Mouse (Mus musculus) E14TG2a.4 (cell line): ENCODE measurements around the gene Dntt.

Experiments used
- CTCF ChIP-seq: conservative IDR thresholded peaks from 2 replicates; pipeline ENCODE4 v1.5.1; 2014; ENCODE audit warnings: low read length
- NANOG ChIP-seq: IDR thresholded peaks from 2 replicates; pipeline ENCODE4 v1.6.1; 2014; ENCODE audit warnings: borderline replicate concordance, low read length, mixed read lengths
- POU5F1 ChIP-seq: IDR thresholded peaks from 2 replicates; pipeline ENCODE4 v1.6.1; 2014; ENCODE audit warnings: low read length, borderline replicate concordance

DNA sequence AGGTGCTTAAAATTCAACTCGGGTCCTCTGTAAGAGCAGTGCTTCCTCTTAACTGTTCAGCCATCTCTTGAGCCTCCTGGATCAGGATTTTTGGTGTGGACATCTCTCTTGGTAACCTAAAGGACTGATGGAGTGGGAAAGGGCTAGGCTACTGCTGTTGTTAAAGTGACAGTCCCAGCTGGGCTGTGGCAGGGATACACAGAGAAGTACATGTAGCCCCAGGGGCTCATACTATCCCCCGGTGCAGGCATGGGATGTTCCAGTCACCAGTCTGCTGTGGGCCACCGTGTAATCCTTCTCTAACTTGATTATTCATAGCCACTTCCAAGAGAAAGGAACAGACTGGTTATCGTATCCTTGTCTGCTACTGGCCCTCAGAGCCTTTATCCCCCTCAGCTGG lies 68.0 kb downstream of the Dntt start:
- TF ChIP-seq CTCF (no peak), NANOG (no peak), POU5F1 (no peak)
